Mouse (Mus musculus) CH12.LX (cell line): ENCODE measurements around the gene Sirt3. TPM values are rescaled to one million over a fixed set of nuclear protein-coding genes. Genes with fewer than 3 reads are reported as not detected.

Experiments used
- DNase-seq: peaks from one replicate; pipeline ENCODE4 v3.0.0-alpha.2; 2013; ENCODE audit errors: extremely low read depth
- H3K27ac ChIP-seq: 2 replicates; pipeline ENCODE4 v1.5.1; 2012; ENCODE audit warnings: low read depth, mild to moderate bottlenecking, control low read depth, moderate library complexity; ENCODE audit not compliant: insufficient read depth
- H3K27me3 ChIP-seq: replicated peaks from 2 replicates; pipeline ENCODE3; 2012; ENCODE audit warnings: inconsistent platforms
- H3K36me3 ChIP-seq, 2 experiments: replicated peaks in 1 of 2; 2 replicates each; pipeline versions ENCODE3 to v1.6.1; 2012; ENCODE audit warnings: inconsistent platforms in 1 of 2, low read length in 1 of 2, mild to moderate bottlenecking in 1 of 2, mixed read lengths in 1 of 2, moderate library complexity in 1 of 2; ENCODE audit not compliant: control insufficient read depth in 1 of 2, insufficient read depth in 1 of 2
- H3K4me1 ChIP-seq, 2 experiments: 2 replicates each; pipeline ENCODE4 v1.6.1; 2012; ENCODE audit warnings: inconsistent platforms in 1 of 2, moderate library complexity in 1 of 2; ENCODE audit not compliant: insufficient read depth in 2 of 2, control insufficient read depth in 1 of 2
- H3K4me2 ChIP-seq: 2 replicates; pipeline ENCODE4 v1.6.1; 2012; ENCODE audit warnings: low read depth, mild to moderate bottlenecking, control low read depth; ENCODE audit not compliant: poor library complexity, insufficient read depth, severe bottlenecking
- H3K4me3 ChIP-seq, 3 experiments: fragments of 150-350 bp in 1 of 3; sonication (generic) in 1 of 3; replicated peaks in 1 of 3; 2 replicates each; pipeline versions ENCODE3 to v1.5.1; 2011 to 2012; ENCODE audit warnings: low read depth in 2 of 3, low read length in 2 of 3, mild to moderate bottlenecking in 2 of 3, moderate library complexity in 2 of 3, control low read depth in 1 of 3, improper control_type of control experiment in 1 of 3, inconsistent platforms in 1 of 3, mixed read lengths in 1 of 3; ENCODE audit not compliant: poor library complexity in 1 of 3
- H3K79me2 ChIP-seq: replicated peaks from 2 replicates; pipeline ENCODE4 v1.6.1; 2012; ENCODE audit warnings: mild to moderate bottlenecking, moderate library complexity; ENCODE audit not compliant: control insufficient read depth, poor library complexity, insufficient read depth, severe bottlenecking; ENCODE audit errors: extremely low read depth
- H3K9ac ChIP-seq: 2 replicates; pipeline ENCODE4 v1.6.1; 2012; ENCODE audit warnings: low read depth, mild to moderate bottlenecking, control low read depth, moderate library complexity; ENCODE audit not compliant: insufficient read depth
- H3K9me3 ChIP-seq: replicated peaks from 2 replicates; pipeline ENCODE3; 2012; ENCODE audit warnings: low read length, inconsistent platforms, mixed read lengths
- BHLHE40 ChIP-seq: IDR thresholded peaks from 2 replicates; pipeline ENCODE4 v1.6.1; 2011; ENCODE audit warnings: mild to moderate bottlenecking, low read depth, low read length, improper control_type of control experiment
- CHD1 ChIP-seq: IDR thresholded peaks from 2 replicates; pipeline ENCODE4 v1.6.1; 2012; ENCODE audit warnings: low read depth, low read length, improper control_type of control experiment, inconsistent platforms
- CHD2 ChIP-seq: IDR thresholded peaks from 2 replicates; pipeline ENCODE4 v1.6.1; 2011; ENCODE audit warnings: low read length, improper control_type of control experiment
- CTCF ChIP-seq, 2 experiments: IDR thresholded peaks in 1 of 2; conservative IDR thresholded peaks in 1 of 2; 2 replicates each; pipeline ENCODE4 v1.5.1; 2011 to 2012; ENCODE audit warnings: low read depth in 2 of 2, low read length in 2 of 2, improper control_type of control experiment in 1 of 2, inconsistent platforms in 1 of 2, mild to moderate bottlenecking in 1 of 2, moderate library complexity in 1 of 2
- EP300 ChIP-seq: IDR thresholded peaks from 2 replicates; pipeline ENCODE4 v1.6.1; 2011; ENCODE audit warnings: low read length, improper control_type of control experiment
- HCFC1 ChIP-seq: IDR thresholded peaks from 2 replicates; pipeline ENCODE4 v1.6.1; 2012; ENCODE audit warnings: low read depth, mild to moderate bottlenecking, inconsistent platforms, low read length, improper control_type of control experiment
- JUND ChIP-seq: conservative IDR thresholded peaks from 2 replicates; pipeline ENCODE4 v1.6.1; 2011; ENCODE audit warnings: low read depth, low read length, improper control_type of control experiment
- KAT2A ChIP-seq: IDR thresholded peaks from 2 replicates; pipeline ENCODE4 v1.6.1; 2012; ENCODE audit warnings: low read length, improper control_type of control experiment, inconsistent platforms; ENCODE audit not compliant: insufficient replicate concordance
- MAFK ChIP-seq: IDR thresholded peaks from 2 replicates; pipeline ENCODE4 v1.6.1; 2011; ENCODE audit warnings: low read length, improper control_type of control experiment; ENCODE audit not compliant: insufficient replicate concordance
- MAZ ChIP-seq: IDR thresholded peaks from 2 replicates; pipeline ENCODE4 v1.6.1; 2012; ENCODE audit warnings: low read depth, mild to moderate bottlenecking, inconsistent platforms, low read length, improper control_type of control experiment, moderate library complexity
- MEF2A ChIP-seq: IDR thresholded peaks from 2 replicates; pipeline ENCODE4 v1.6.1; 2014; ENCODE audit warnings: low read depth, mild to moderate bottlenecking, inconsistent platforms, low read length, improper control_type of control experiment, borderline replicate concordance
- MXI1 ChIP-seq: IDR thresholded peaks from 2 replicates; pipeline ENCODE4 v1.6.1; 2011; ENCODE audit warnings: mild to moderate bottlenecking, low read depth, low read length, improper control_type of control experiment
- MYC ChIP-seq: IDR thresholded peaks from 2 replicates; pipeline ENCODE4 v1.6.1; 2011; ENCODE audit warnings: low read depth, mild to moderate bottlenecking, improper control_type of control experiment, low read length
- NELFE ChIP-seq: IDR thresholded peaks from 2 replicates; pipeline ENCODE4 v1.6.1; 2011; ENCODE audit warnings: low read depth, low read length, improper control_type of control experiment
- PAX5 ChIP-seq: IDR thresholded peaks from 2 replicates; pipeline ENCODE4 v1.6.1; 2012; ENCODE audit warnings: low read length, inconsistent platforms, mixed read lengths
- POLR2A ChIP-seq: IDR thresholded peaks from 2 replicates; pipeline ENCODE4 v1.6.1; 2011; ENCODE audit warnings: low read depth, mild to moderate bottlenecking, improper control_type of control experiment, low read length
- POLR2AphosphoS2 ChIP-seq: IDR thresholded peaks from 2 replicates; pipeline ENCODE4 v1.6.1; 2011; ENCODE audit warnings: low read depth, low read length, improper control_type of control experiment
- RAD21 ChIP-seq: IDR thresholded peaks from 2 replicates; pipeline ENCODE4 v1.6.1; 2011; ENCODE audit warnings: low read depth, mild to moderate bottlenecking, low read length, improper control_type of control experiment, moderate library complexity
- SMC3 ChIP-seq: IDR thresholded peaks from 2 replicates; pipeline ENCODE4 v1.6.1; 2011; ENCODE audit warnings: low read depth, low read length, improper control_type of control experiment
- TBP ChIP-seq: conservative IDR thresholded peaks from 2 replicates; pipeline ENCODE4 v1.6.1; 2011; ENCODE audit warnings: low read depth, low read length, improper control_type of control experiment
- TCF12 ChIP-seq: IDR thresholded peaks from 2 replicates; pipeline ENCODE4 v1.6.1; 2014; ENCODE audit warnings: low read depth, mild to moderate bottlenecking, inconsistent platforms, low read length, improper control_type of control experiment
- UBTF ChIP-seq: IDR thresholded peaks from 2 replicates; pipeline ENCODE4 v1.6.1; 2012; ENCODE audit warnings: low read depth, mild to moderate bottlenecking, inconsistent platforms, low read length, improper control_type of control experiment, moderate library complexity
- USF2 ChIP-seq: conservative IDR thresholded peaks from 2 replicates; pipeline ENCODE4 v1.6.1; 2011; ENCODE audit warnings: low read depth, low read length, improper control_type of control experiment
- ZKSCAN1 ChIP-seq: IDR thresholded peaks from 2 replicates; pipeline ENCODE4 v1.6.1; 2012; ENCODE audit warnings: low read depth, inconsistent platforms, low read length, improper control_type of control experiment, borderline replicate concordance
- ZMIZ1 ChIP-seq: IDR thresholded peaks from 2 replicates; pipeline ENCODE4 v1.6.1; 2012; ENCODE audit warnings: low read depth, mild to moderate bottlenecking, inconsistent platforms, low read length, improper control_type of control experiment
- dilution Hi-C: fragments of 300-500 bp; cut with MboI; formaldehyde crosslinking; loops from 2 replicates; pipeline ENCODE4 v1.14.3; 2020; ENCODE audit warnings: low sequenced_read_pairs; ENCODE audit not compliant: extremely low pct_unique_long_range_greater_than_20kb, extremely low pct_ligation_motif_present
- in situ Hi-C: fragments of 300-500 bp; cut with MboI; formaldehyde crosslinking; loops from 3 replicates; pipeline ENCODE4 v1.14.3; 2019; ENCODE audit warnings: low sequenced_read_pairs, low pct_ligation_motif_present, low pct_unique_long_range_greater_than_20kb, mixed read lengths
- polyA plus RNA-seq: library from polyadenylated mRNA; unstranded; fragments of >175 nt; gene quantifications from 2 replicates; pipeline ENCODE4 v1.2.1, GENCODE M21; 2012; ENCODE audit warnings: low read depth; ENCODE audit not compliant: insufficient read length
- total RNA-seq, 2 experiments: library from RNA; depleted of rRNA; stranded (reverse); fragments of 300-350 nt in 1 of 2; fragments of >200 nt in 1 of 2; gene quantifications; 2 replicates each; pipeline ENCODE4 v1.2.3; 2012 to 2014

The Sirt3 gene
- total and polyA plus RNA-seq, 3 experiments = 12.6 to 23.7 (median 16.6) TPM

- in situ Hi-C loops = loop anchor here (25.0 kb wide), 1 partner anchor 748 kb away; the partner anchor contains the start of genes Caly and Prap1
- H3K4me3 ChIP-seq = no peak within 1 kb of the TSS
- H3K9ac ChIP-seq = no peak within 1 kb of the TSS
- H3K79me2 ChIP-seq = no peaks in the 10 kb centered on the region
- H3K27ac ChIP-seq = no peak within 1 kb of the TSS
- H3K27me3 ChIP-seq = peaks cover 80% of the 10 kb centered on the region
- H3K9me3 ChIP-seq = no peaks in the 10 kb centered on the region
- dilution Hi-C loops = no loop called here
- H3K36me3 ChIP-seq = no peaks in the 10 kb centered on the region
- H3K4me2 ChIP-seq = no peak within 1 kb of the TSS
- no peaks in the 10 kb centered on the region for H3K4me1 ChIP-seq
- DNase-seq = no peak
- TF ChIP-seq CHD2 = no peak
- no peak for TF ChIP-seq MAFK
- no peak for TF ChIP-seq MXI1
- TF ChIP-seq BHLHE40 = no peak
- no peak for TF ChIP-seq ZMIZ1
- no peak for TF ChIP-seq HCFC1
- TF ChIP-seq ZKSCAN1 = no peak
- TF ChIP-seq MYC = no peak
- TF ChIP-seq POLR2A = no peak
- TF ChIP-seq USF2 = no peak
- TF ChIP-seq RAD21 = no peak
- TF ChIP-seq UBTF = no peak
- no peak for TF ChIP-seq NELFE
- no peak for TF ChIP-seq MEF2A
Observed at GRCm38 (mm10) chr7:140834968-140835757, 46.9 kb downstream of the Sirt3 start, which contains the start of gene Urah. Gene Urah, plus strand, starts transcription at chr7:140835018.

GRCm38 (mm10) chr7:140833341-140833740, 48.8 kb downstream of the Sirt3 start:
- Histone ChIP-seq H3K9ac (no peak overlapping the region), H3K27me3 (peaks cover 77% of the 10 kb centered on the region), H3K4me3 (no peak overlapping the region), H3K27ac (no peak overlapping the region), H3K4me2 (no peak overlapping the region), H3K4me1 (no peaks in the 10 kb centered on the region), H3K79me2 (no peaks in the 10 kb centered on the region), H3K9me3 (no peaks in the 10 kb centered on the region), H3K36me3 (no peaks in the 10 kb centered on the region)
- DNase-seq = no peak
- TF ChIP-seq EP300 (no peak), HCFC1 (no peak), POLR2A (no peak), POLR2AphosphoS2 (no peak), CTCF (conservative IDR thresholded peaks at IDR 0.05 in 1 of 2, IDR thresholded peaks at IDR 0.05 in 1 of 2; ENCODE audit: low read depth in 2 of 2, low read length in 2 of 2) (no peak), CHD2 (no peak), ZKSCAN1 (no peak), PAX5 (no peak), MAFK (no peak), JUND (no peak), SMC3 (no peak), TCF12 (no peak), TBP (no peak), KAT2A (no peak), MYC (no peak), MAZ (no peak), CHD1 (no peak)
- in situ Hi-C loops (loop anchor here (25.0 kb wide), 1 partner anchor 746 kb away; the partner anchor contains the start of genes Caly and Prap1), dilution Hi-C loops (no loop called here)
